Mouse (Mus musculus) heart, adult 2 months (tissue): ENCODE results near the gene Tom1l1.

Experiments used
- CTCF ChIP-seq: fragments of 200-600 bp; IDR thresholded peaks from 2 replicates; pipeline ENCODE4 v1.8.1; 2022; ENCODE audit warnings: antibody characterized with exemption, mild to moderate bottlenecking, moderate library complexity
- EP300 ChIP-seq: fragments of 200-500 bp; IDR thresholded peaks from 2 replicates; pipeline ENCODE4 v1.6.1; 2011; ENCODE audit warnings: low read depth, low read length, control low read depth; ENCODE audit not compliant: insufficient read depth
- POLR2A ChIP-seq: fragments of 200-500 bp; IDR thresholded peaks from 2 replicates; pipeline ENCODE4 v1.6.1; 2011; ENCODE audit warnings: mild to moderate bottlenecking, low read depth, low read length, control low read depth; ENCODE audit not compliant: insufficient read depth

GRCm38 (mm10) chr11:90711596-90711995 is 23.4 kb upstream of the Tom1l1 start:
- TF ChIP-seq CTCF: no peak
- no peak for TF ChIP-seq POLR2A
- no peak for TF ChIP-seq EP300
